Mouse (Mus musculus) hindbrain, embryonic 12.5 days (tissue): ENCODE results near the gene Rangap1. TPM values are rescaled to one million over a fixed set of nuclear protein-coding genes. Genes with fewer than 3 reads are reported as not detected.
A peak's percentile ranks its signal among the peaks of the same experiment; 100 is the strongest.
"Not testable (repeated sequence)": the region's sequence is repeated elsewhere in the genome, so short reads cannot be mapped to it uniquely, and the experiment has no call there.

ENCODE experiments used
- ATAC-seq: fragments of 200-750 bp; cut with Nextera tagmentation; 2 replicates; pipeline ENCODE4 v1.8.0; 2017; ENCODE audit warnings: moderate TSS enrichment; ENCODE audit not compliant: low FRiP score
- H3K27ac ChIP-seq: fragments of 300-500 bp; sonication (generic); 2 replicates; pipeline ENCODE4 v1.5.1; 2016; ENCODE audit warnings: mild to moderate bottlenecking
- H3K27me3 ChIP-seq: fragments of 300-500 bp; sonication (generic); 2 replicates; pipeline ENCODE4 v1.6.1; 2016; ENCODE audit warnings: mild to moderate bottlenecking
- H3K36me3 ChIP-seq: fragments of 300-500 bp; sonication (generic); 2 replicates; pipeline ENCODE4 v1.6.1; 2016; ENCODE audit warnings: mild to moderate bottlenecking
- H3K4me1 ChIP-seq: fragments of 300-500 bp; sonication (generic); 2 replicates; pipeline ENCODE4 v1.6.1; 2016
- H3K4me2 ChIP-seq: fragments of 300-500 bp; sonication (generic); replicated peaks from 2 replicates; pipeline ENCODE4 v1.6.1; 2016; ENCODE audit warnings: mild to moderate bottlenecking
- H3K4me3 ChIP-seq: fragments of 300-500 bp; sonication (generic); 2 replicates; pipeline ENCODE4 v1.5.1; 2016; ENCODE audit warnings: mild to moderate bottlenecking
- H3K9ac ChIP-seq: fragments of 300-500 bp; sonication (generic); 2 replicates; pipeline ENCODE4 v1.6.1; 2016; ENCODE audit warnings: mild to moderate bottlenecking, moderate library complexity
- H3K9me3 ChIP-seq: fragments of 300-500 bp; sonication (generic); replicated peaks from 2 replicates; pipeline ENCODE4 v1.6.1; 2016; ENCODE audit warnings: mild to moderate bottlenecking
- WGBS: fragments of 180-500 bp; shearing (Covaris S2); methylation state at CpG from one replicate; pipeline ENCODE4 v1.1.7; 2016; 5-methylcytosine and 5-hydroxymethylcytosine counted together
- polyA plus RNA-seq: library from polyadenylated mRNA; unstranded; fragments of >200 nt; fragmentation: Nextera tagmentation; extraction: Ambion mirVana; gene quantifications from 2 replicates; pipeline ENCODE4 v1.2.1, GENCODE M21; 2016

The Rangap1 gene
- polyA plus RNA-seq, 1 experiment from 2014 or later = 131 TPM

GRCm38 (mm10) chr15:81764573-81764972, 19.2 kb upstream of the Rangap1 start:
- no peaks in the 10 kb centered on the region for H3K4me1 ChIP-seq
- no peak overlapping the region for H3K27ac ChIP-seq

DNA sequence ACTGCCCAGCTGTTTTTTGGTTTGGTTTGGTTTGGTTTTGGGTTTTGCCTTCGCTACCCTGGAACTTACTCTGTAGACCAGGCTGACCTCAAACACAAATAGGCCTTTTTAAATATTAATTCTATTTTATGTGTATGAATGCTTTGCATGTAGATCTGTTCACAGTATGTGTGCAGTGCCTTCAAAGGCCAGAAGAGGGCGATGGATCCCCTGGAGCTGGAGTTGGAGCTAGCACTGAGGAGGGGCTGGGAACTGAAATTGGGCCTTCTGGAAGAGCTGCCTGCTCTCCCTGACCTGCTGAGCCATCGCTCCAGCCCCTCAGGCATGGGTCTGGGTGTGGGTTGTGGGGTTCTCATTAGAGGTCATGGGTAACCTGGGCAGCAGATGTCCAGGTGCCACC, 16.6 kb upstream of the Rangap1 start:
- Histone ChIP-seq H3K4me3 (no peak overlapping the region), H3K9me3 (no peaks in the 10 kb centered on the region), H3K27me3 (no peaks in the 10 kb centered on the region), H3K27ac (no peak overlapping the region), H3K9ac (no peak overlapping the region), H3K4me1 (no peaks in the 10 kb centered on the region), H3K4me2 (no peak overlapping the region), H3K36me3 (peaks cover 7% of the 10 kb centered on the region; the same call in 1 of the 2 replicates)
- no peak for ATAC-seq
- WGBS = 84% methylated on average over 3 of the region's 3 CpGs

More at GRCm38 (mm10) chr15:81764573-81764972, 19.2 kb upstream of the Rangap1 start:
- 89% methylated on average over 6 of the region's 6 CpGs for WGBS
- H3K4me3 ChIP-seq = no peak overlapping the region
- H3K9me3 ChIP-seq = no peaks in the 10 kb centered on the region
- no peaks in the 10 kb centered on the region for H3K27me3 ChIP-seq
- ATAC-seq = no peak
- H3K4me2 ChIP-seq = no peak overlapping the region
- H3K36me3 ChIP-seq = peaks cover 25% of the 10 kb centered on the region
- no peak overlapping the region for H3K9ac ChIP-seq

GRCm38 (mm10) chr15:81761381-81761780, 16.1 kb upstream of the Rangap1 start:
- H3K27me3 ChIP-seq = no peaks in the 10 kb centered on the region
- no peak overlapping the region for H3K9ac ChIP-seq
- H3K9me3 ChIP-seq = no peaks in the 10 kb centered on the region
- H3K36me3 ChIP-seq = peaks cover 7% of the 10 kb centered on the region; the same call in 1 of the 2 replicates
- ATAC-seq = no peak
- no peak overlapping the region for H3K4me3 ChIP-seq
- H3K4me2 ChIP-seq = no peak overlapping the region
- no peaks in the 10 kb centered on the region for H3K4me1 ChIP-seq
- no peak overlapping the region for H3K27ac ChIP-seq
- 78% methylated on average over 7 of the region's 7 CpGs for WGBS

DNA sequence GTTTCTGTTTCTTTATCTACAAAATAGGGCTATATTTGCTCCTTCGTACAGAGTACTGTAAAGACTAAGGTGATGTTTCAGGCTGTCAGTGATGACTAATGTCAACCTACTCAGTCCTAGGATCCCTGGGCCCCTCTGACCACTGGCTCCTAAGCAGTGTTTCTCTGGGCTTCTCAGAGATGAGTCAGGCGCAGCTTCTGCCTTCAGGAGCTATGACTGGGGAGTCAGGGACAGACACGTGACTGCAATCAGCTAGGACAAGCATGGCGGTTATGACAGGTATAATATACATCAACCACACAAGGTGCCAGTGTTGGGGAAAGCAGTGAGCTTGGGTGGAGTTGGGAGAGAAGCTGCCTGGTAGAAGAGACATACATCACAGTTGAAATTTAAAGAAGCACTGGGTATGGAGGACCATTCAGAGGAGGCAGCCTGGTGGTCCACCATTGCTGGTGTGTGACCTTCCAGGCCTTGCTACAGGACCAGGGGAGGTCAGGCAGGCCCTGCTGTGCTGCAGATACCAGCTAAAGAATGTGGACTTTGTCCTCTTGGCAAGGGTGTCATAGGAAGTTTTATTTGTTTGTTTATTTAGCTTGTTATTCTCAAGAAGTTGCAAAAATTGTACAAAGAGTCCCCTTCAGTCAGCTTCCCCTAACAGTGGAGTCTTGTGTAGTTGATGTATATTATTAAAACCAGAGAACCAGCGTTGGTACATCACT, 15.2 kb upstream of the Rangap1 start:
- Histone ChIP-seq H3K4me1 (no peaks in the 10 kb centered on the region), H3K9ac (no peak overlapping the region), H3K27me3 (no peaks in the 10 kb centered on the region), H3K27ac (no peak overlapping the region), H3K4me3 (no peak overlapping the region), H3K36me3 (peaks cover 7% of the 10 kb centered on the region; the same call in 1 of the 2 replicates), H3K4me2 (no peak overlapping the region), H3K9me3 (no peaks in the 10 kb centered on the region)
- no peak for ATAC-seq
- 93% methylated on average over 5 of the region's 5 CpGs for WGBS

GRCm38 (mm10) chr15:81759542-81759941, 14.2 kb upstream of the Rangap1 start:
- ATAC-seq = no peak
- H3K4me1 ChIP-seq = no peaks in the 10 kb centered on the region
- H3K27ac ChIP-seq = no peak overlapping the region
- no peaks in the 10 kb centered on the region for H3K27me3 ChIP-seq
- no peaks in the 10 kb centered on the region for H3K9me3 ChIP-seq
- no peak overlapping the region for H3K9ac ChIP-seq
- H3K36me3 ChIP-seq = peaks cover 7% of the 10 kb centered on the region; the same call in 1 of the 2 replicates
- H3K4me2 ChIP-seq = no peak overlapping the region
- no peak overlapping the region for H3K4me3 ChIP-seq
- WGBS = 95% methylated on average over 3 of the region's 3 CpGs

DNA sequence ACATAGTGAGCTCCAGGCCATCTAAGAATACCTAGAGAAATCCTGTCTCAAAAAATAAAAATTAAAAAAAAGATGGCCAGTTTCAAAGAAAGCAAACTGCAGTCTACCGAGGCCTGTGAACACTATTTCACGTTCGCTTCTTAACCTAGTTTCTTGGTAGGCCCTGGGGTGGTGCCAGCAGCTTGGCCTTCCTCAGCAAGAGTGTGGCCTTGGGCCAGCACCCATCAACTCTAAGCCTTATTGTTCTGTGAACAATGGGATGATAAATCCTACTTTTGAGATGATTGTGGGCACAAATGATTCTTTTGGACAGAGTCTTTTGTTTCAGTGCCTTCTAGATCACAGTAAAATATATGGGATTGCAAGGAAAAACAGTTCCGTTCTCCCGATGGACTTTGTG, 13.4 kb upstream of the Rangap1 start:
- no peaks in the 10 kb centered on the region for H3K4me1 ChIP-seq
- no peak overlapping the region for H3K4me2 ChIP-seq
- 94% methylated on average over 5 of the region's 5 CpGs for WGBS
- H3K9me3 ChIP-seq = 0 out of 2 replicates have a peak, but pooled peaks cover 1% of the 10 kb centered on the region
- H3K36me3 ChIP-seq = peaks cover 10% of the 10 kb centered on the region; the same call in 1 of the 2 replicates
- H3K4me3 ChIP-seq = no peak overlapping the region
- ATAC-seq = no peak
- no peak overlapping the region for H3K9ac ChIP-seq
- H3K27ac ChIP-seq = no peak overlapping the region
- no peaks in the 10 kb centered on the region for H3K27me3 ChIP-seq

GRCm38 (mm10) chr15:81753669-81754068, 8.3 kb upstream of the Rangap1 start:
- 0 out of 2 replicates have a peak, but pooled peaks cover 4% of the 10 kb centered on the region for H3K9me3 ChIP-seq

DNA sequence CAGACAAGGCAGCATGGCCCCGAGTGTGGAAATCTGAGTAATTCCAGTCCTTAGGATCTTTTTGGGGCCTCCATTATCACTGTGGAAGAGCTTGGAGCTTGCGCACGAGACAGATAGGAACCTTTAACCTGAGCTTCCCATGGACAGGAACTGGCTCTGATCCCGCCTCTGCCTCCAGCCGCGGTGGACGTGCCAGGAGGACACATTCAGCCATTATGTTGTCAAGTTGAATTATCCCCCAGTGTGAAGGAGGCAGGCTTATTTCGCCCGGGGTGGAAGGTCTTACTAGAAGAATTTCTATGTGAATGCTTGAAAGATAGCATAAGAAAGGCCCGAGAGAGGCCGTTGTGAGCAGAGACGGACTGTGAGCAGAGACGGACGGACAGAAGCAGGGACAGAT, 4.4 kb upstream of the Rangap1 start:
- no peak overlapping the region for H3K27ac ChIP-seq
- no peaks in the 10 kb centered on the region for H3K27me3 ChIP-seq
- H3K4me3 ChIP-seq = no peak overlapping the region
- peaks cover 13% of the 10 kb centered on the region for H3K4me1 ChIP-seq
- H3K9ac ChIP-seq = no peak overlapping the region
- ATAC-seq = no peak
- 0 out of 2 replicates have a peak, but pooled peaks cover 11% of the 10 kb centered on the region for H3K36me3 ChIP-seq
- H3K4me2 ChIP-seq = no peak overlapping the region
- 0 out of 2 replicates have a peak, but pooled peaks cover 4% of the 10 kb centered on the region for H3K9me3 ChIP-seq
- WGBS = 68% methylated on average over 14 of the region's 14 CpGs

More at GRCm38 (mm10) chr15:81753669-81754068, 8.3 kb upstream of the Rangap1 start:
- 98% methylated on average over 9 of the region's 9 CpGs for WGBS
- no peak overlapping the region for H3K9ac ChIP-seq
- no peak overlapping the region for H3K4me2 ChIP-seq
- no peak overlapping the region for H3K27ac ChIP-seq
- ATAC-seq = no peak
- no peaks in the 10 kb centered on the region for H3K27me3 ChIP-seq
- 0 out of 2 replicates have a peak, but pooled peaks cover 11% of the 10 kb centered on the region for H3K36me3 ChIP-seq
- peaks cover 5% of the 10 kb centered on the region; the same call in 1 of the 2 replicates for H3K4me1 ChIP-seq
- no peak overlapping the region for H3K4me3 ChIP-seq

- peak; percentile 87 for ATAC-seq
- under 1% methylated on average over 33 of the region's 33 CpGs for WGBS
- H3K27me3 ChIP-seq = no peaks in the 10 kb centered on the region
- H3K4me3 ChIP-seq = peak overlapping the region; percentile 89
- peak overlapping the region; percentile 94 for H3K9ac ChIP-seq
- peaks cover 19% of the 10 kb centered on the region for H3K4me1 ChIP-seq
- H3K27ac ChIP-seq = peak overlapping the region; percentile 94
- no peaks in the 10 kb centered on the region for H3K9me3 ChIP-seq
- H3K4me2 ChIP-seq = peak overlapping the region; percentile 85
- no peaks in the 10 kb centered on the region for H3K36me3 ChIP-seq
These were observed 328 bp upstream of the Rangap1 start for GRCm38 (mm10) chr15:81745601-81746114.

GRCm38 (mm10) chr15:81742368-81742767, 3.0 kb downstream of the Rangap1 start:
- not testable (repeated sequence) for H3K9ac ChIP-seq, H3K27me3 ChIP-seq, H3K4me2 ChIP-seq, H3K9me3 ChIP-seq, H3K27ac ChIP-seq, ATAC-seq, H3K36me3 ChIP-seq, H3K4me3 ChIP-seq
- H3K4me1 ChIP-seq = peaks cover 14% of the 10 kb centered on the region
- WGBS = 26% methylated on average over 2 of the region's 2 CpGs

DNA sequence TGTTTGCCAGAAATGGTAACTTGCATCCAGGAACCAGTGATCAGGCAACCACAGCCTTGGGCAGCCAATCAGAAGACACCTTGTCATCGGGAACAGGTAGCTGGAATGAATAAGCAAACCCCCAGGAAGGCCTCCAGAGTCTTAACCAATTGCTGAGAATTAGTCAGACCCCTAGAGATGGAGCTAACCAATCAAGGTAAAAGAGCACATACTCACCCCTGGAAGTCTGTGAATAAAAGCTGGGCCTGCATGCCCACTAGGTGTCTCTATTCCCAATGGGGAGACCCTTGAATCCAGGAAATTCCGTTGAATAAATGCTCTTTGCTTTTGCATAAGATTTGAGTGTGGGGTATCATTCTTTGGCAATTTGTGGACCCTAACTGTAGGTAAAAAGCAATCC, 5.4 kb downstream of the Rangap1 start:
- Histone ChIP-seq H3K9ac (no peak overlapping the region), H3K4me1 (peaks cover 6% of the 10 kb centered on the region; the same call in 1 of the 2 replicates), H3K4me2 (no peak overlapping the region), H3K27me3 (no peaks in the 10 kb centered on the region), H3K4me3 (no peak overlapping the region), H3K27ac (no peak overlapping the region), H3K9me3 (no peaks in the 10 kb centered on the region), H3K36me3 (no peaks in the 10 kb centered on the region)
- WGBS = 8% methylated on average over 2 of the region's 2 CpGs
- ATAC-seq = no peak

DNA sequence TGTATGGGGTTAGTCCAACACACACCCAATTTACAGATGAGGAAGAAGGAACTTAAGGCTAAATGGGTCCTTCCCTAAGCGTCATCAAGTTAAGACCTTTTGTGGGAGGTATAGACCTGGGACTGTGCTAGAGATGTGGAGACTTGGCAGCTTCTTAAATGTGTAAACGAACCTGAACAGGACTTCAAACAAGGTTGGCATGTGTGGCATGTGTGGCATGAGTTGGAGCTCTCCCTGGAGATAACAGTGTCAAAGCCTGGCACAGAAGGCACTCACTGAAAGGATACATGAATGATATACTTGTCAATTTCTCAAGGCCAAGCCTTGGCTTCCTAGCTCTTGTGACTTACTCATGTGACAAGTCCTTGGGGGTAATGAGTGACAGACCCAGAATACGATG, 6.0 kb downstream of the Rangap1 start:
- no peak overlapping the region for H3K4me2 ChIP-seq
- H3K27me3 ChIP-seq = no peaks in the 10 kb centered on the region
- no peaks in the 10 kb centered on the region for H3K9me3 ChIP-seq
- WGBS = 80% methylated on average over 3 of the region's 3 CpGs
- no peaks in the 10 kb centered on the region for H3K36me3 ChIP-seq
- H3K4me1 ChIP-seq = peaks cover 3% of the 10 kb centered on the region; the same call in 1 of the 2 replicates
- no peak overlapping the region for H3K4me3 ChIP-seq
- no peak overlapping the region for H3K9ac ChIP-seq
- no peak for ATAC-seq
- no peak overlapping the region for H3K27ac ChIP-seq
